Mouse (Mus musculus) ES-E14 (cell line): ENCODE data around the gene Cul5.

Experiments used
- CHD2 ChIP-seq: IDR thresholded peaks from 2 replicates; pipeline ENCODE4 v1.6.1; 2014; ENCODE audit warnings: mild to moderate bottlenecking, low read depth, low read length, inconsistent platforms
- HCFC1 ChIP-seq: IDR thresholded peaks from 2 replicates; pipeline ENCODE4 v1.6.1; 2012; ENCODE audit warnings: low read length, inconsistent platforms, borderline replicate concordance; ENCODE audit not compliant: insufficient read depth
- ZNF384 ChIP-seq: IDR thresholded peaks from 2 replicates; pipeline ENCODE4 v1.6.1; 2012; ENCODE audit warnings: low read depth, low read length, inconsistent platforms

DNA sequence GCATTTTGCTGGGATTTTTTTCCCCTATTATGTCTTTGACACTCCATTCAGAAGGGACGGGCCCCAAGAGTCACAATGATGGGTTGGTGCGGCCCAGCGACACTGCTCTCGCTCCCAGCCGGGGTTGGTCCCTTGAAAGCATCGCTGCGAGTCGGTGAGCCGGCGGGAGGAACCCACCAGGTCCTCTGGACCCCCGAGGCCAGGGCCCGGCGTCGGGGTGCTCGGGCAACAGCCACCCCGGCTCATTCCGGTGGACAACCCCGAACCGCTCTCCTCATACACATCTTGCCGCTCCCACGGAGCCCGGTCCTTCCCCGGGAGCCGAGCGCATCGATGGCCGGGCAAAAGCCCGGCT, 3.2 kb downstream of the Cul5 start:
- TF ChIP-seq ZNF384 (no peak), CHD2 (no peak), HCFC1 (no peak)
